Mouse (Mus musculus): ENCODE results near the gene Asxl1.

The Asxl1 gene

GRCm38 (mm10) chr2:153443434-153444240 is 98.0 kb downstream of the Asxl1 start:
- no peak for DNase-seq (ENCODE audit: low read depth)

GRCm38 (mm10) chr2:153444254-153445136 is 98.9 kb downstream of the Asxl1 start:
- peak; percentile 49 for DNase-seq (ENCODE audit: low read depth)

- DNase-seq (ENCODE audit: low read depth): no peak
These were observed 99.7 kb downstream of the Asxl1 start for GRCm38 (mm10) chr2:153445137-153446016.

- peak; percentile 80 for DNase-seq (ENCODE audit: low read depth)
These were observed 100.4 kb downstream of the Asxl1 start for GRCm38 (mm10) chr2:153446017-153446408.

- DNase-seq (ENCODE audit: low read depth): no peak
These were observed 100.8 kb downstream of the Asxl1 start for GRCm38 (mm10) chr2:153446476-153446875.

- DNase-seq (ENCODE audit: low read depth): no peak
These were observed 102.1 kb downstream of the Asxl1 start for GRCm38 (mm10) chr2:153447719-153448118.

GRCm38 (mm10) chr2:153448519-153448918 is 102.9 kb downstream of the Asxl1 start:
- DNase-seq (ENCODE audit: low read depth): no peak
